Mouse (Mus musculus): ENCODE measurements around the gene Acp2.

The Acp2 gene

DNA sequence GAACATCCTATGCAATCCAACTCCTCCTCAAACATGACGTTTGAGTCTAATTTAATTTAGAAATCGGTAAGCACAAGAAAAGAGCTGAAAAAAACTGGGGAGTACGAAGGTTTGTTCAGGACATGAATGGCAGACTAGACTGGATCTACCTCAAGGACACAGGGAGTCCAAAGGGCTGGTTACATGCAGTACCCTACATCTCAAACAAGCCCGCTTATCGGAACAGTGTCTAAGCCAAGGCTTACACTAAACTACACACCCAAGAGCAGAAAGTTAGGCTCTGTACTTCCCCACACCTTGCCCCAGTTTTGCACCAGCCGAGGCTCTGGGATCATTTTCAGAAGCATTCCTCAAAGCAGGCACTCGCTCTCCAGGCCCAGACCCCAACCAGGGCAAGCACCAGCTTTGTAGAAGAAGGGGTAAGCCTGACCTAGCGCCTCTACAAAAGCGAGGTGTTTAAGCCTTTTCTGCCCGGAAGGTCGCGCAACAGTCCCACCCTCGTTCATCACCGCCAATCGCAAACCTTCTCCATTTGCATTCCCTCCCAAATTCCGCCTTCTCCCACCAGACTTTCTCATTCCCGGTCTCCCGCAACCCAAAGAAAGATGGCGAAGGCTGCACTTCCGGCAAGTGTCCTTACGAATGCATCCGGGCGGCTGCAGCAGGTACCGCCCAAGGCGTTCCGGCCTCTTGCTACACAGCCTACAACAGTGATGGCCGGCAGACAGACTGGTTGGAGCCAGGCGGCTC is at the start of gene Acp2, which contains the start of gene Nr1h3:
Acp2 (plus strand) TSS at position 664 of the 750 bp plus-strand sequence.
Nr1h3 (minus strand) TSS at position 613 of the 750 bp plus-strand sequence.
- in situ Hi-C loops (cut with MboI; ENCODE audit: low pct_unique_long_range_greater_than_20kb in 1 of 2, low sequenced_read_pairs in 2 of 2, unreplicated experiment in 1 of 2): no loop called here

- in situ Hi-C loops (cut with MboI; ENCODE audit: low pct_unique_long_range_greater_than_20kb in 1 of 2, low sequenced_read_pairs in 2 of 2, unreplicated experiment in 1 of 2): no loop called here
Observed at GRCm38 (mm10) chr2:91152885-91153377, 49.8 kb upstream of the Acp2 start.

GRCm38 (mm10) chr2:91154091-91154490 is 48.6 kb upstream of the Acp2 start:
- in situ Hi-C loops (cut with MboI; ENCODE audit: low pct_unique_long_range_greater_than_20kb in 1 of 2, low sequenced_read_pairs in 2 of 2, unreplicated experiment in 1 of 2): no loop called here

- in situ Hi-C loops (cut with MboI; ENCODE audit: low pct_unique_long_range_greater_than_20kb in 1 of 2, low sequenced_read_pairs in 2 of 2, unreplicated experiment in 1 of 2): no loop called here
Observed at GRCm38 (mm10) chr2:91157002-91157752, 45.5 kb upstream of the Acp2 start.

DNA sequence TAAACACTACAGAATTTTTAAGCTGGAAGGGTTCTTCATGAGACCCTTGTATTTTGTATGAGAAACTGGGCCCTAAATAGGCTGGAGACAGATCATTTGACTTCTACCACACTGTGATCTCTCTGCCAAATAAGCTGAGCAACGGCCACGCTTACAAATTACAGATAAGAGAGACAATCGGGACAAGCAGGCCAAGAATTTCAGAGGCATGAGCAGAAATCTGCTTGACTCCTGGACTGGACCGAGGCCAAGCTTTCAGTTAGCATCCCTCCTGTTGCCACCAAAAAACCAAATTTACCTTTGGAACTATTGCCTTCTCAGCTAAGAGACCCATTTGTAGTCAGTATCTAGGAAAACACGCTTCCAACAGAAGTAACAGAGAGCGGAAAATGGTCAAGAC is 42.1 kb upstream of the Acp2 start:
- in situ Hi-C loops (cut with MboI; ENCODE audit: low pct_unique_long_range_greater_than_20kb in 1 of 2, low sequenced_read_pairs in 2 of 2, unreplicated experiment in 1 of 2): no loop called here

- in situ Hi-C loops (cut with MboI; ENCODE audit: low pct_unique_long_range_greater_than_20kb in 1 of 2, low sequenced_read_pairs in 2 of 2, unreplicated experiment in 1 of 2): no loop called here
Observed at GRCm38 (mm10) chr2:91162952-91163351, 39.7 kb upstream of the Acp2 start.

DNA sequence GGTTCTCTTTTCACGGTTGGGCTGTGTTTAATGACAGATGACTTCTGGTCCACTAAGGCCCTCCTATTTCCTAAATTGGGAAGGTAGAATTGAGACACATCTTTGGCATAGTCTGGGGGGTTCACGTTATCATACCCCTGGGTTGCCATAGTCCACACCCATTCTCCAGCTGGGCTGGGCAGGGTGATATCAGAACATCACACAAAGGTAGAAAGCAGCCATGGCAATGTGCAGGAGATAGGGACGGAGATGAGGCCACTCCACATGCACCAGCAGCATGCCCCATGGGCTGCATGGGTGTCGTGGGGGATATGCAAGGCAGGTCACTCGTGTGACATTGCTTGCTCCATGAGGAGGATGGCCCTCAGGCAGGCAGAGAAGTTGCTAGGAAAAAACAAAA is 39.2 kb upstream of the Acp2 start:
- in situ Hi-C loops (cut with MboI; ENCODE audit: low pct_unique_long_range_greater_than_20kb in 1 of 2, low sequenced_read_pairs in 2 of 2, unreplicated experiment in 1 of 2): no loop called here

DNA sequence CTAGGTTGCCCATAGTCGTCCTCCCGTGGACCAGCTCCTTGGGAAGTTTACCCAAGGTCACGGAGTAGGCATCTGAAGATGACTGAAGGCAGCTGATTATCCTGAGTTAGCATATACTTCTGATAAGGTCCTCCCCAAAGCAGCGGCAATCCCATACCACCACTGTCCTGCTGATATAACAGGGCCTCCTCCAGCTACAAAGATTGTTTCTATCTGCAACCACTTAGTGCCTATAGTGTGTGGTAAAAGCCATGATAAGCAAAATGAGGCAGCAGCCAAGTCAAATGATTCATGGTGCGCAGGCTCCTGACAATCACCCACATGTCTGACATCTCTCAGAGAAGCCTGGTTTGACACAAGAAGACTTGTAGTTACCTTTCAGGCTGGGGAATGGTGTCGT is 37.7 kb upstream of the Acp2 start:
- in situ Hi-C loops (cut with MboI; ENCODE audit: low pct_unique_long_range_greater_than_20kb in 1 of 2, low sequenced_read_pairs in 2 of 2, unreplicated experiment in 1 of 2): no loop called here

DNA sequence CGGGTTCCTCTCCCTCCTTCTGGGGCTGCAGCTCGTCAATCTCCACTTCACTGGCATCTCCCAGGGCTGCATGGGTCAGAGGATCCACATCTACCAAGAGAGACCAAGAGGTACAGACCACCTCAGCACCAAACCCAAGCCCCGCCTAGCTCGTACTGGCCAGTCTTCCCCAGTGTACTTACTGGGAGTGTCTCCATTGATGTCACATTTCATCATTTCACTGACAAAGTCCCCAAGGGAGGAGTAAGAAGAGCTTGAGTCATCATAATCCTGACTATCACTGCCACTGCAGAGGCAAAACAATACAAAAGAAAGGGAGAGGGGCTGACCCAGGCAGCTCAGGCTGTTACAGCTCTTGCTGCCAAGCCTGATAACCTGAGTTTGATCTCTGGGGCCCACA is 35.1 kb upstream of the Acp2 start:
- in situ Hi-C loops (cut with MboI; ENCODE audit: low pct_unique_long_range_greater_than_20kb in 1 of 2, low sequenced_read_pairs in 2 of 2, unreplicated experiment in 1 of 2): no loop called here

- in situ Hi-C loops (cut with MboI; ENCODE audit: low pct_unique_long_range_greater_than_20kb in 1 of 2, low sequenced_read_pairs in 2 of 2, unreplicated experiment in 1 of 2): no loop called here
Observed at GRCm38 (mm10) chr2:91169587-91170322, 32.9 kb upstream of the Acp2 start.

DNA sequence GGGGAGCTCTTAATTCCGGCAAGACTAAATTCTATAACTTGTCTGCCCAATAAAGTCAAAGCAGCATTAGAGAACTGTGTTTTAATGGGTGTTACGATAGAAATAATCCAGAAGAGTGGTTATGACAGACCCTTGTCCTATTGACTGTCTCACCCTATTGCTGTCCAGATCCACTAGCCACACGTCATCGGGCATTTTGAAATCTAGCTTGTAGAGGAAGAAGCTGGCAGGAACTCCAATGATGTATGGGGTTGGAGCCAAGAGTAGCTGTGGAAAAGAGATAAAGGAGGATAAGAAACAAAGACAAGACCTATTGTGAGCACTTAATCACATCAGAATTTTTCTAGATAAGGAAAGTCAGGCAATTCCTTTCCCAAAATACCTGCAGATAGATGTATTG is 27.2 kb upstream of the Acp2 start:
- in situ Hi-C loops (cut with MboI; ENCODE audit: low pct_unique_long_range_greater_than_20kb in 1 of 2, low sequenced_read_pairs in 2 of 2, unreplicated experiment in 1 of 2): no loop called here

GRCm38 (mm10) chr2:91176234-91176633 is 26.5 kb upstream of the Acp2 start:
- in situ Hi-C loops (cut with MboI; ENCODE audit: low pct_unique_long_range_greater_than_20kb in 1 of 2, low sequenced_read_pairs in 2 of 2, unreplicated experiment in 1 of 2): no loop called here

DNA sequence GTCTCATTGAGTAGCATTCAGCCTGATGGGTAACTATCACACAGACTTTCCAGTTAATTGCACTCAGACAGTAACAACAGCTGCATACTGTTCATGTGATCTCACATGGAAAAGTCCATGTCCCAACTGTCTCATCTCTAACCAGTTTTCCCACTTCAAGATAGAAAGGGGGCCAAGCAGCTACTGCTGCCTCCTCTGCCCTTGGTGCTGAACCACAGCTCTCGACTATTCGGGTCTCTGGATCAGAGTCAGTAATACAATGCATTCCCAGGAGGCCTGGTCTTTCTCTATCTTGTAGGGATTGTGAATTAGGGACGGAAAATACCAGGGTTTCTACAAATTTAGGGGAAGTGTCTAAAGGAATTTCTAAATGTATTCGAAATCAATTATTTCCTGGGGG is 22.9 kb upstream of the Acp2 start:
- in situ Hi-C loops (cut with MboI; ENCODE audit: low pct_unique_long_range_greater_than_20kb in 1 of 2, low sequenced_read_pairs in 2 of 2, unreplicated experiment in 1 of 2): no loop called here

- in situ Hi-C loops (cut with MboI; ENCODE audit: low pct_unique_long_range_greater_than_20kb in 1 of 2, low sequenced_read_pairs in 2 of 2, unreplicated experiment in 1 of 2): no loop called here
Observed at GRCm38 (mm10) chr2:91180706-91181105, 22.0 kb upstream of the Acp2 start.

DNA sequence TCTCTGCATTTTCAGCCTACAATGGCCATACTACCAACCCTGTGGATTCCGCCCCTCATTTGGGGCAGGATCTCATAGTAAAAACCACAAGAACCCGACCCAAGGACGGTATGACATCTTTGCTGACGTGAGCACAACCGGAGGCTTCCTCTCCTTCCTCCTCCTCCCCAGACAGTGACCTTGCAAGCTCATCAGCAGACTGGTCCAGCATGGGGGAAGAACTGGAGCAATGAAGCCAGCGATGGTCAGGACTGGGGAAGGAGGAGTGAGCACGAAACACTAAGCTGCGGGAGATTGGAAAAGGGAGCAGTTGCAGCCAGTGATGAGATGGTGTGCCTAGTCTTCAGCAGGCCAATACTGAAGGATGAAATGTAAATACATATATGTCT is 20.7 kb upstream of the Acp2 start:
- in situ Hi-C loops (cut with MboI; ENCODE audit: low pct_unique_long_range_greater_than_20kb in 1 of 2, low sequenced_read_pairs in 2 of 2, unreplicated experiment in 1 of 2): no loop called here

DNA sequence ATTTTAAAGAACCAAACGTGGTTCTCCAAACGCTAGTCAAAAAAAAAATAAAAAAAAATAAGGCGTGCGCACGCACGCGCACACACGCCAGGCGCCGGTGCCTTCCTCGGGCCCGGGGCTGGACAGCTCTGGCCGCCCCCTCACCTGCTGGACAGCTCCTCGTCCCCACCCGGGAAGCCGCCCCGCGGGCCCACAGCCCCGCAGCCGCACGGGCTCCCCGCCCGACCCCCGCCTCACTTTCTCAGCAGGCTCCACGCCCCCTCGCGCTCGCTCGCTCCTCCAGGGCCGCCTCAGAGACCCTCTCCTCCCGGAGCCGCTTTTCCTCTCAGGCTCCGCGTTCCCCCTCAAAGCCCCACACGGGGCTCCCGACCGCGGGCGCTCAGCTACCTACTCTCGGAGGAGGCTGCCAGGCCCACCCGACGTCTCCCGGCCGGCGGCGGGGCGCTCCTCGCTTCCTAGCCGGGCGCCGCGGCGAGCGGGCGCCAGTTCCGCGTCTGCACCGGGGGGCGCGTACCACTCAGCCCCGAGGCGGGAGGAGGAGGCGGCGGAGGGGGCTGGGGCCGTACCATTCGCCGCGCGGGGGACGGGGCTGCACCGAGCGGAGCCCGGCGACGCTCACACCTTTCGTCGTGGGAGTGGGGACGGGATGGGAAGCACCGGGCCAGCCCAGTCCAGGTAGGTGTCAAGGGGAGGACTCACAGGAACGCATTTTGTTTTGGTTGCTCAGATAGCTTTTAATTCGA is 20.1 kb upstream of the Acp2 start:
- in situ Hi-C loops (cut with MboI; ENCODE audit: low pct_unique_long_range_greater_than_20kb in 1 of 2, low sequenced_read_pairs in 2 of 2, unreplicated experiment in 1 of 2): no loop called here

GRCm38 (mm10) chr2:91183148-91183513 is 19.6 kb upstream of the Acp2 start:
- in situ Hi-C loops (cut with MboI; ENCODE audit: low pct_unique_long_range_greater_than_20kb in 1 of 2, low sequenced_read_pairs in 2 of 2, unreplicated experiment in 1 of 2): no loop called here

DNA sequence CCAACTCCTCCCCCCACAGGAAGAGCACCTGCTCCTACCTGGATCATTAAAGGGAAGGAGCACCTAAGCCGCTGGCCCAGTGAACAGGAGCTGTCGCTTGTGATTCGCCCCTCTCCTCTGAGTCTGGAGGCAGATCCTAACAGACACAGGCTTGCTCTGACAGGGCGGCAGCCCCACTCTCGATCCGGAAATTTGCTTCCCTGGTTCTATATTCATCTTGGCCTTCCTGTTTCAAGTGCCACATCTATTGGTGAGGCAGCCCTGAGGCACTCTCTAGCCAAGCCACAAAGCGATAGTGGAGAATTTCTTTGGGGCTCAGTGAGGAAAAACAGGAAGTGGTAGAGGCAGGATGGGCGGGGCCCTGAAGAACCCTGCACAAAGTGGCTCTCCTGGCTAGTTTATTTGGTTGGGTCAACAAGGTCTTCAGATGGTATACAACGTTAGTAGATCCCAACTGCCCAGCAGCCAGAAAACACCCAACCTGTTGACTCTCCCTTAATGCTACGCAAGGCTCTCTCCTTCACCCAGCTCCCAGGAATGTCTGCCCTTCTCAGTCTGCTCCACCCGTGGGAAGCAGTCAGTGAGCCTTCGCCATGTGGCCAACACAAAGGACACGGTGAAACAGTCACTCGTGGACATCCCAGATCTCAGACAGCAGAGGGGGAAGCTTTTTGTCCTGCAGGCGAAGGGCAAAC is 18.8 kb upstream of the Acp2 start, which contains the start of gene Madd:
Madd (minus strand) TSS at position 127 of the 695 bp plus-strand sequence.
- in situ Hi-C loops (cut with MboI; ENCODE audit: low pct_unique_long_range_greater_than_20kb in 1 of 2, low sequenced_read_pairs in 2 of 2, unreplicated experiment in 1 of 2): no loop called here
